17 mouse cellular contexts compared by ENCODE assay signal in genomic region chr5:20378071-20378800, GRCm38 (mm10).
DNase-seq lines count a peak whose midpoint lies in the region; ATAC-seq and TF ChIP-seq lines count a peak whose summit lies in the region.
"Had no signal": no experiment of that assay in that cellular context is flagged by ENCODE, and none has a peak within 500 bp of the region (broad histone marks: within the 10 kb centered on the region; RNA-seq: fewer than 3 reads in every experiment).

No protein-coding gene starts in this region.

- TF ChIP-seq CTCF in left cerebral cortex, adult 2 months (IDR thresholded peaks at IDR 0.05) = no peak

- intact Hi-C loops in left cerebral cortex, adult 2 months (cut with DNase I) = no loop called here
- intact Hi-C loops in left cerebral cortex, postnatal 25 days (cut with DNase I) = no loop called here

- H3K4me3 ChIP-seq in left cerebral cortex, adult 2 months = no peak overlapping the region
- H3K4me3 ChIP-seq: erythroblast, embryonic 14.5 days; heart, embryonic 13.5 days; hindbrain, embryonic 15.5 days; limb, embryonic 15.5 days; liver, embryonic 15.5 days had no signal

- peak; percentile 40 to 62 for DNase-seq in cerebellum, postnatal 14 days
- no peak for DNase-seq in cerebellum, adult 11 months
- no peak for DNase-seq in left cerebral cortex, adult 2 months (ENCODE audit: extremely low spot score in 1 of 2, low spot score in 2 of 2)
- DNase-seq in left cerebral cortex, postnatal 25 days (ENCODE audit: low spot score in 2 of 2) = no peak
- DNase-seq in layer of hippocampus, adult 18-20 months (ENCODE audit: low spot score in 2 of 2) = peak; percentile 44 to 74
- DNase-seq in adrenal gland, postnatal 14 days = no peak
- DNase-seq: gastrocnemius, postnatal 14 days; heart, adult 18-20 months; right cerebral cortex, postnatal 25 days; thymus, postnatal 36 days had no signal

- H3K27ac ChIP-seq in left cerebral cortex, adult 2 months = peak overlapping the region; percentile 32; the same call in 1 of the 2 replicates
- H3K27ac ChIP-seq: heart, embryonic 13.5 days; hindbrain, embryonic 15.5 days; limb, embryonic 15.5 days; liver, embryonic 15.5 days had no signal

- no peak for ATAC-seq in activated CD4-positive, CD25-positive, alpha-beta regulatory T cell, adult 4 months
- ATAC-seq: intestine, embryonic 16.5 days had no signal

Comparison
In these comparisons a context has a peak if more than half of its experiments do, and no peak if none do; other contexts are left out.
1. DNase-seq: peak in cerebellum, postnatal 14 days (2 of 2) and layer of hippocampus, adult 18-20 months (2 of 2); none in cerebellum, adult 11 months (single experiment), left cerebral cortex, adult 2 months (0 of 2), left cerebral cortex, postnatal 25 days (0 of 2) and adrenal gland, postnatal 14 days (single experiment).